Mouse (Mus musculus): ENCODE measurements around the gene Tbc1d2b.
A peak's percentile ranks its signal among the peaks of the same experiment; 100 is the strongest.

The Tbc1d2b gene

GRCm38 (mm10) chr9:90166615-90167014, 104.0 kb downstream of the Tbc1d2b start:
- DNase-seq: peak; percentile 45 to 48

- DNase-seq: no peak
These were observed 105.0 kb downstream of the Tbc1d2b start for GRCm38 (mm10) chr9:90165590-90165989.

GRCm38 (mm10) chr9:90164670-90165453, 105.7 kb downstream of the Tbc1d2b start:
- DNase-seq: peak in 1 of 2 experiments; percentile 42

GRCm38 (mm10) chr9:90163749-90164095, 106.9 kb downstream of the Tbc1d2b start:
- peak; percentile 56 to 64 for DNase-seq

GRCm38 (mm10) chr9:90162926-90163748, 107.5 kb downstream of the Tbc1d2b start, which contains the start of gene Adamts7:
TSS of gene Adamts7 (plus strand) at chr9:90163069.
- peak; percentile 46 to 49 for DNase-seq

GRCm38 (mm10) chr9:90162243-90162925, 108.2 kb downstream of the Tbc1d2b start:
- DNase-seq: peak in 1 of 2 experiments; percentile 43
